Mouse (Mus musculus): ENCODE measurements around the gene Zfp652. TPM values are rescaled to one million over a fixed set of nuclear protein-coding genes. Genes with fewer than 3 reads are reported as not detected.

The Zfp652 gene
- total and polyA plus RNA-seq, 3 experiments: 3.0 to 9.8 (median 6.2) TPM

- H3K27me3 ChIP-seq (replicated peaks): no peaks in the 10 kb centered on the region
- dilution Hi-C loops (cut with MboI; ENCODE audit: extremely low pct_ligation_motif_present, extremely low pct_unique_long_range_greater_than_20kb, low sequenced_read_pairs): no loop called here
- H3K4me1 ChIP-seq (ENCODE audit: control insufficient read depth in 1 of 2, insufficient read depth in 2 of 2): peaks cover 41 to 77% of the 10 kb centered on the region in 2 experiments
These were observed 120.6 kb downstream of the Zfp652 start for GRCm38 (mm10) chr11:95833006-95833570.

GRCm38 (mm10) chr11:95833631-95834142 is 121.2 kb downstream of the Zfp652 start:
- peak overlapping the region in 2 of 3 experiments; percentile 18 to 49 for H3K4me3 ChIP-seq (replicated peaks in 1 of 3; ENCODE audit: low read depth in 2 of 3, low read length in 2 of 3, poor library complexity in 1 of 3)
- DNase-seq (ENCODE audit: extremely low read depth): peak; percentile 95
- peaks cover 17% of the 10 kb centered on the region for H3K79me2 ChIP-seq (replicated peaks; ENCODE audit: control insufficient read depth, extremely low read depth, insufficient read depth, poor library complexity, severe bottlenecking)
- H3K9ac ChIP-seq (ENCODE audit: insufficient read depth, low read depth): peak overlapping the region; percentile 30; the same call in 1 of the 2 replicates
- peaks cover 50 to 74% of the 10 kb centered on the region in 2 experiments for H3K36me3 ChIP-seq (replicated peaks in 1 of 2; ENCODE audit: control insufficient read depth in 1 of 2, insufficient read depth in 1 of 2, low read length in 1 of 2)
- peaks cover 47 to 77% of the 10 kb centered on the region in 2 experiments for H3K4me1 ChIP-seq (ENCODE audit: control insufficient read depth in 1 of 2, insufficient read depth in 2 of 2)
- no peaks in the 10 kb centered on the region for H3K27me3 ChIP-seq (replicated peaks)
- H3K4me2 ChIP-seq (ENCODE audit: insufficient read depth, low read depth, poor library complexity, severe bottlenecking): peak overlapping the region; percentile 90
- dilution Hi-C loops (cut with MboI; ENCODE audit: extremely low pct_ligation_motif_present, extremely low pct_unique_long_range_greater_than_20kb, low sequenced_read_pairs): no loop called here
- in situ Hi-C loops (cut with MboI; ENCODE audit: low pct_ligation_motif_present, low pct_unique_long_range_greater_than_20kb, low sequenced_read_pairs): loop anchor here (5.0 kb wide), 1 partner anchor 34 kb away; no protein-coding TSS in a partner anchor
- H3K9me3 ChIP-seq (replicated peaks; ENCODE audit: low read length): peaks cover 13% of the 10 kb centered on the region
- peak overlapping the region; percentile 97 for H3K27ac ChIP-seq (ENCODE audit: insufficient read depth, low read depth)
- TF ChIP-seq RCOR1 (conservative IDR thresholded peaks at IDR 0.05; ENCODE audit: low read depth, low read length) (peak; percentile 83), TCF12 (IDR thresholded peaks at IDR 0.05; ENCODE audit: low read depth, low read length) (peak; percentile 96), MAFK (IDR thresholded peaks at IDR 0.05; ENCODE audit: insufficient replicate concordance, low read length) (peak; percentile 81), BHLHE40 (IDR thresholded peaks at IDR 0.05; ENCODE audit: low read depth, low read length) (peak; percentile 85), ZC3H11A (IDR thresholded peaks at IDR 0.05; ENCODE audit: low read depth, low read length) (no peak), JUND (conservative IDR thresholded peaks at IDR 0.05; ENCODE audit: low read depth, low read length) (no peak), USF2 (conservative IDR thresholded peaks at IDR 0.05; ENCODE audit: low read depth, low read length) (no peak), MYC (IDR thresholded peaks at IDR 0.05; ENCODE audit: low read depth, low read length) (no peak), E2F4 (IDR thresholded peaks at IDR 0.05; ENCODE audit: insufficient replicate concordance, low read depth, low read length) (no peak), ZKSCAN1 (IDR thresholded peaks at IDR 0.05; ENCODE audit: borderline replicate concordance, low read depth, low read length) (no peak), POLR2AphosphoS2 (IDR thresholded peaks at IDR 0.05; ENCODE audit: low read depth, low read length) (no peak), MAZ (IDR thresholded peaks at IDR 0.05; ENCODE audit: low read depth, low read length) (no peak; the same call in 1 of the 2 replicates), KAT2A (IDR thresholded peaks at IDR 0.05; ENCODE audit: insufficient replicate concordance, low read length) (no peak), POLR2A (IDR thresholded peaks at IDR 0.05; ENCODE audit: low read depth, low read length) (no peak; the same call in 1 of the 2 replicates), SIN3A (IDR thresholded peaks at IDR 0.05; ENCODE audit: low read length) (no peak), RAD21 (IDR thresholded peaks at IDR 0.05; ENCODE audit: low read depth, low read length) (no peak; the same call in none of the 2 replicates), MEF2A (IDR thresholded peaks at IDR 0.05; ENCODE audit: borderline replicate concordance, low read depth, low read length) (peak; percentile 65), UBTF (IDR thresholded peaks at IDR 0.05; ENCODE audit: low read depth, low read length) (peak; percentile 77; the same call in 1 of the 2 replicates), JUN (IDR thresholded peaks at IDR 0.05; ENCODE audit: insufficient read depth, low read depth, low read length) (0 out of 2 replicates have a peak, but pooled peaks have one; percentile 16), IRF4 (IDR thresholded peaks at IDR 0.05; ENCODE audit: low read depth, low read length) (peak; percentile 86), MXI1 (IDR thresholded peaks at IDR 0.05; ENCODE audit: low read depth, low read length) (no peak), CTCF (conservative IDR thresholded peaks at IDR 0.05 in 1 of 2, IDR thresholded peaks at IDR 0.05 in 1 of 2; ENCODE audit: low read depth in 2 of 2, low read length in 2 of 2) (peak in 1 of 2 experiments; percentile 28; a peak in 1 of 4 replicates), NRF1 (IDR thresholded peaks at IDR 0.05; ENCODE audit: low read depth, low read length) (0 out of 2 replicates have a peak, but pooled peaks have one; percentile 5), GABPA (IDR thresholded peaks at IDR 0.05; ENCODE audit: insufficient replicate concordance, low read depth, low read length) (no peak), ETS1 (conservative IDR thresholded peaks at IDR 0.05; ENCODE audit: low read depth, low read length) (peak; percentile 77), PAX5 (IDR thresholded peaks at IDR 0.05; ENCODE audit: low read length) (no peak), EP300 (IDR thresholded peaks at IDR 0.05; ENCODE audit: low read length) (peak; percentile 78), CHD1 (IDR thresholded peaks at IDR 0.05; ENCODE audit: low read depth, low read length) (no peak)

More at GRCm38 (mm10) chr11:95833006-95833570, 120.6 kb downstream of the Zfp652 start:
- H3K4me2 ChIP-seq (ENCODE audit: insufficient read depth, low read depth, poor library complexity, severe bottlenecking): peak overlapping the region; percentile 6; the same call in 1 of the 2 replicates
- peaks cover 13% of the 10 kb centered on the region for H3K9me3 ChIP-seq (replicated peaks; ENCODE audit: low read length)
- in situ Hi-C loops (cut with MboI; ENCODE audit: low pct_ligation_motif_present, low pct_unique_long_range_greater_than_20kb, low sequenced_read_pairs): loop anchor here (5.0 kb wide), 1 partner anchor 34 kb away; no protein-coding TSS in a partner anchor
- H3K79me2 ChIP-seq (replicated peaks; ENCODE audit: control insufficient read depth, extremely low read depth, insufficient read depth, poor library complexity, severe bottlenecking): peaks cover 14% of the 10 kb centered on the region
- peaks cover 50 to 74% of the 10 kb centered on the region in 2 experiments for H3K36me3 ChIP-seq (replicated peaks in 1 of 2; ENCODE audit: control insufficient read depth in 1 of 2, insufficient read depth in 1 of 2, low read length in 1 of 2)
- no peak overlapping the region for H3K4me3 ChIP-seq (replicated peaks in 1 of 3; ENCODE audit: low read depth in 2 of 3, low read length in 2 of 3, poor library complexity in 1 of 3)
- no peak overlapping the region for H3K9ac ChIP-seq (ENCODE audit: insufficient read depth, low read depth)
- TF ChIP-seq KAT2A (IDR thresholded peaks at IDR 0.05; ENCODE audit: insufficient replicate concordance, low read length): no peak
- TF ChIP-seq MAZ (IDR thresholded peaks at IDR 0.05; ENCODE audit: low read depth, low read length): no peak
- no peak for TF ChIP-seq IRF4 (IDR thresholded peaks at IDR 0.05; ENCODE audit: low read depth, low read length)
- no peak for TF ChIP-seq ZMIZ1 (IDR thresholded peaks at IDR 0.05; ENCODE audit: low read depth, low read length)
- 0 out of 2 replicates have a peak, but pooled peaks have one; percentile 9 for TF ChIP-seq NRF1 (IDR thresholded peaks at IDR 0.05; ENCODE audit: low read depth, low read length)
- TF ChIP-seq CHD2 (IDR thresholded peaks at IDR 0.05; ENCODE audit: low read length): no peak
- no peak for TF ChIP-seq MYC (IDR thresholded peaks at IDR 0.05; ENCODE audit: low read depth, low read length)
- no peak for TF ChIP-seq ZNF384 (IDR thresholded peaks at IDR 0.05; ENCODE audit: low read depth, low read length)
- H3K27ac ChIP-seq (ENCODE audit: insufficient read depth, low read depth): peak overlapping the region; percentile 50
- no peak for DNase-seq (ENCODE audit: extremely low read depth)

All from CH12.LX (cell line).